Mouse (Mus musculus) midbrain, embryonic 14.5 days (tissue): ENCODE data around the gene A430089I19Rik. TPM values are rescaled to one million over a fixed set of nuclear protein-coding genes. Genes with fewer than 3 reads are reported as not detected.
"Not testable (repeated sequence)": the region's sequence is repeated elsewhere in the genome, so short reads cannot be mapped to it uniquely, and the experiment has no call there.

Experiments used
- ATAC-seq: fragments of 200-750 bp; cut with Nextera tagmentation; 2 replicates; pipeline ENCODE4 v1.8.0; 2017; ENCODE audit warnings: moderate number of reproducible peaks, moderate library complexity; ENCODE audit not compliant: low FRiP score, low TSS enrichment
- DNase-seq: peaks from one replicate; pipeline ENCODE4 v3.0.0-alpha.2; 2015
- H3K27ac ChIP-seq: fragments of 300-500 bp; sonication (generic); replicated peaks from 2 replicates; pipeline ENCODE4 v1.5.1; 2014; ENCODE audit warnings: mild to moderate bottlenecking, low read depth, low read length, moderate library complexity
- H3K27me3 ChIP-seq: fragments of 300-500 bp; sonication (generic); 2 replicates; pipeline ENCODE4 v1.6.1; 2014; ENCODE audit warnings: low read length, control low read depth, mixed read lengths; ENCODE audit not compliant: control insufficient read depth, insufficient read depth
- H3K36me3 ChIP-seq: fragments of 300-500 bp; sonication (generic); 2 replicates; pipeline ENCODE4 v1.6.1; 2014; ENCODE audit warnings: low read length, control low read depth; ENCODE audit not compliant: control insufficient read depth, insufficient read depth
- H3K4me1 ChIP-seq: fragments of 300-500 bp; sonication (generic); 2 replicates; pipeline ENCODE4 v1.6.1; 2014; ENCODE audit warnings: mild to moderate bottlenecking, antibody characterized with exemption, low read length, control low read depth; ENCODE audit not compliant: control insufficient read depth, insufficient read depth
- H3K4me2 ChIP-seq: fragments of 300-500 bp; sonication (generic); 2 replicates; pipeline ENCODE4 v1.6.1; 2014; ENCODE audit warnings: mild to moderate bottlenecking, low read length, moderate library complexity
- H3K4me3 ChIP-seq: fragments of 300-500 bp; sonication (generic); replicated peaks from 2 replicates; pipeline ENCODE4 v1.5.1; 2014; ENCODE audit warnings: low read depth, low read length
- H3K9ac ChIP-seq: fragments of 300-500 bp; sonication (generic); replicated peaks from 2 replicates; pipeline ENCODE4 v1.6.1; 2014; ENCODE audit warnings: mild to moderate bottlenecking, low read length, moderate library complexity
- H3K9me3 ChIP-seq: fragments of 300-500 bp; sonication (generic); 2 replicates; pipeline ENCODE4 v1.6.1; 2016; ENCODE audit warnings: low read length, control low read depth, mixed read lengths; ENCODE audit not compliant: control insufficient read depth
- WGBS: fragments of 180-500 bp; shearing (Covaris S2); extraction: QIAGEN DNeasy Blood & Tissue Kit; methylation state at CpG from one replicate; pipeline ENCODE4 v1.1.7; 2014; 5-methylcytosine and 5-hydroxymethylcytosine counted together
- polyA plus RNA-seq: library from polyadenylated mRNA; unstranded; fragments of >200 nt; fragmentation: Nextera tagmentation; extraction: Ambion mirVana; gene quantifications from 2 replicates; pipeline ENCODE4 v1.2.1, GENCODE M21; 2014

A430089I19Rik gene
- not detected in 2 replicates for polyA plus RNA-seq

- not testable (repeated sequence) for ATAC-seq
Observed at GRCm38 (mm10) chr5:94306696-94307095, at the start of gene A430089I19Rik. Gene A430089I19Rik (minus strand): TSS chr5:94306796.

GRCm38 (mm10) chr5:94339449-94339848, 32.9 kb upstream of the A430089I19Rik start, which contains the start of gene AA792892:
Gene AA792892 (plus strand): TSS chr5:94339749.
- DNase-seq, H3K9me3 ChIP-seq, H3K9ac ChIP-seq, H3K4me2 ChIP-seq, H3K4me3 ChIP-seq, H3K27ac ChIP-seq, H3K36me3 ChIP-seq, ATAC-seq, H3K27me3 ChIP-seq, H3K4me1 ChIP-seq: not testable (repeated sequence)
- no CpG with 5 or more reads among the region's 2 CpGs for WGBS

More at GRCm38 (mm10) chr5:94306696-94307095, at the start of gene A430089I19Rik:
- not testable (repeated sequence) for H3K9ac ChIP-seq, DNase-seq, H3K27me3 ChIP-seq, H3K36me3 ChIP-seq, H3K4me1 ChIP-seq, H3K9me3 ChIP-seq, H3K4me2 ChIP-seq, H3K4me3 ChIP-seq, H3K27ac ChIP-seq
- WGBS = 86% methylated on average over 1 of the region's 1 CpGs

GRCm38 (mm10) chr5:94314135-94314534, 7.5 kb upstream of the A430089I19Rik start, which contains the start of gene Gm6502:
Gene Gm6502 (plus strand): TSS chr5:94314435.
- no CpG with 5 or more reads among the region's 2 CpGs for whole genome bisulfite sequencing
- not testable (repeated sequence) for H3K4me2 ChIP-seq, H3K4me3 ChIP-seq, H3K4me1 ChIP-seq, H3K27me3 ChIP-seq, H3K9ac ChIP-seq, H3K27ac ChIP-seq, DNase-seq, ATAC-seq, H3K36me3 ChIP-seq, H3K9me3 ChIP-seq

Other genes starting within 250 kb of the A430089I19Rik start
- not detected in 2 replicates for gene BC061212, start 236.3 kb downstream of the A430089I19Rik start, polyA plus RNA-seq
- not detected in 2 replicates for gene Gm6351, start 230.4 kb downstream of the A430089I19Rik start, polyA plus RNA-seq
- gene Gm3106, start 88.8 kb downstream of the A430089I19Rik start, polyA plus RNA-seq = not detected in 2 replicates
- gene Gm6502, start 7.6 kb upstream of the A430089I19Rik start, polyA plus RNA-seq = not detected in 2 replicates
- not detected in 2 replicates for gene AA792892, start 33.0 kb upstream of the A430089I19Rik start, polyA plus RNA-seq
- not detected in 2 replicates for gene Gm7682, start 139.0 kb upstream of the A430089I19Rik start, polyA plus RNA-seq
- gene Gm3139, start 219.5 kb upstream of the A430089I19Rik start, polyA plus RNA-seq = not detected in 2 replicates